Mouse (Mus musculus) forebrain, postnatal 0 days (tissue): Measurements from ENCODE around the gene Ifrd1. TPM values are rescaled to one million over a fixed set of nuclear protein-coding genes. Genes with fewer than 3 reads are reported as not detected.
"Not testable (repeated sequence)": the region's sequence is repeated elsewhere in the genome, so short reads cannot be mapped to it uniquely, and the experiment has no call there.

Source experiments
- ATAC-seq: fragments of 200-750 bp; cut with Nextera tagmentation; 2 replicates; pipeline ENCODE4 v1.8.0; 2017; ENCODE audit warnings: mild to moderate bottlenecking, moderate library complexity
- DNase-seq: peaks from one replicate; pipeline ENCODE4 v3.0.0-alpha.2; 2015
- H3K27ac ChIP-seq: fragments of 300-500 bp; sonication (generic); 2 replicates; pipeline ENCODE4 v1.5.1; 2014; ENCODE audit warnings: low read depth, mild to moderate bottlenecking, antibody characterized with exemption, low read length, moderate library complexity, mixed read lengths
- H3K27me3 ChIP-seq: fragments of 300-500 bp; sonication (generic); 2 replicates; pipeline ENCODE4 v1.6.1; 2014; ENCODE audit warnings: mild to moderate bottlenecking, low read length, mixed read lengths; ENCODE audit not compliant: insufficient read depth
- H3K36me3 ChIP-seq: fragments of 300-500 bp; sonication (generic); 2 replicates; pipeline ENCODE4 v1.6.1; 2014; ENCODE audit warnings: mild to moderate bottlenecking, moderate library complexity; ENCODE audit not compliant: insufficient read depth
- H3K4me1 ChIP-seq: fragments of 300-500 bp; sonication (generic); 2 replicates; pipeline ENCODE4 v1.6.1; 2014; ENCODE audit warnings: antibody characterized with exemption; ENCODE audit not compliant: insufficient read depth
- H3K4me2 ChIP-seq: fragments of 300-500 bp; sonication (generic); 2 replicates; pipeline ENCODE4 v1.6.1; 2014; ENCODE audit warnings: low read depth, mild to moderate bottlenecking, moderate library complexity
- H3K4me3 ChIP-seq: fragments of 300-500 bp; sonication (generic); 2 replicates; pipeline ENCODE4 v1.5.1; 2014; ENCODE audit warnings: low read depth, low read length, mixed read lengths
- H3K9ac ChIP-seq: fragments of 300-500 bp; sonication (generic); 2 replicates; pipeline ENCODE4 v1.6.1; 2014; ENCODE audit warnings: mild to moderate bottlenecking
- H3K9me3 ChIP-seq: fragments of 300-500 bp; sonication (generic); 2 replicates; pipeline ENCODE4 v1.6.1; 2016; ENCODE audit warnings: low read length
- CTCF ChIP-seq: sonication (generic); IDR thresholded peaks from 2 replicates; pipeline ENCODE4 v1.5.1; 2016; ENCODE audit warnings: antibody characterized with exemption, control low read depth, low read depth
- WGBS: fragments of 180-500 bp; shearing (Covaris S2); extraction: QIAGEN DNeasy Blood & Tissue Kit; methylation state at CpG from one replicate; pipeline ENCODE4 v1.1.7; 2014; 5-methylcytosine and 5-hydroxymethylcytosine counted together
- polyA plus RNA-seq: library from polyadenylated mRNA; unstranded; fragments of >200 nt; fragmentation: Nextera tagmentation; extraction: Ambion mirVana; gene quantifications from 2 replicates; pipeline ENCODE4 v1.2.1, GENCODE M21; 2015
- total RNA-seq: library from RNA; depleted of rRNA; stranded (reverse); fragments of >200 nt; gene quantifications from 2 replicates; pipeline ENCODE4 v1.2.3, GENCODE M21; 2014

The Ifrd1 gene
- total and polyA plus RNA-seq, 2 experiments from 2014 or later: 71.3 to 156 TPM

DNA sequence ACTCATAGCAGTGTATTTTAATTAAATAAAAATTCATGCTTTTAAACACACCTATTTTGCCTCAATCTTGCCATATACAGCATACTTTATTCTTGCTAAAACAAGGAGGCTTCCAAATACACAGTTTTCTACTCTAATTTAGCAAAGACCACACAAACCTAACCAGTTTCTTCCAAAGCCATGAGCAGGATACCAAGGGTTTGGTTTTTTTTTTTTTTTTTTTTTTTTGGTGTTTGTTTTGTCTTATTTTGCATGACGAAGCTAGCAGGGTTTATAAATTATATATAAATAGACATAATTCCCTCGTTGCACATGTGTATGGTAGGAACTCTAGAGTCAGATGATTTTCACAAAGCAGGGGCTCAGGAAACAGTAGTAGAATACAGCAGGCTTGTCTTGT, 72.1 kb downstream of the Ifrd1 start:
- Histone ChIP-seq H3K4me2 (no peak overlapping the region), H3K27me3 (no peaks in the 10 kb centered on the region), H3K27ac (no peak overlapping the region), H3K9me3 (no peaks in the 10 kb centered on the region), H3K9ac (no peak overlapping the region), H3K36me3 (no peaks in the 10 kb centered on the region), H3K4me3 (no peak overlapping the region), H3K4me1 (no peaks in the 10 kb centered on the region)
- no peak for TF ChIP-seq CTCF
- ATAC-seq (no peak), DNase-seq (no peak)
- 78% methylated on average over 2 of the region's 2 CpGs for WGBS

- WGBS: 8% methylated on average over 1 of the region's 1 CpGs
- not testable (repeated sequence) for H3K27me3 ChIP-seq, H3K9ac ChIP-seq, H3K4me2 ChIP-seq, DNase-seq, H3K4me3 ChIP-seq, H3K9me3 ChIP-seq, H3K4me1 ChIP-seq, H3K27ac ChIP-seq, H3K36me3 ChIP-seq, ATAC-seq
These were observed 73.1 kb downstream of the Ifrd1 start for GRCm38 (mm10) chr12:40175171-40175570.

GRCm38 (mm10) chr12:40171637-40172036, 76.7 kb downstream of the Ifrd1 start:
- ATAC-seq: no peak
- H3K4me1 ChIP-seq: no peaks in the 10 kb centered on the region
- no peaks in the 10 kb centered on the region for H3K27me3 ChIP-seq
- no peak overlapping the region for H3K9ac ChIP-seq
- no peak overlapping the region for H3K4me3 ChIP-seq
- DNase-seq: no peak
- 87% methylated on average over 2 of the region's 2 CpGs for WGBS
- no peaks in the 10 kb centered on the region for H3K36me3 ChIP-seq
- H3K9me3 ChIP-seq: no peaks in the 10 kb centered on the region
- no peak for TF ChIP-seq CTCF
- no peak overlapping the region for H3K4me2 ChIP-seq
- no peak overlapping the region for H3K27ac ChIP-seq

DNA sequence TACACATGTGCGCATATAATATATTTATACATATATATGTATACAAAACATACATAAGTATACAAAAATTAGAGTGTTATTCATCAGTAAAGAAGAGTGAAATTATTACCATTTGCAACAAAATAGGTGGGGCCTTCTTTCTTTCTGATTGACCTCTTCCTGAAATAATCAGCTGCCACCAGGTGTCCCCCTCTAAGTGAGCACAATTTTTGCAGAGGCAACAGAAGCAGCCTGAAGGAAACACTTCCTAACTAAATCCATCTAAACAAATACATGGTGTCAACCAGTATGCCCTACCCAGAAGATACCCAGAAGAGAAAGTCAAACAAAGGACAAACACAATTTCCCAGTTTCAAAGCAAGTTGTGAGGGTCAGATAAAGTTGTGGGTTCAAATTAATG, 78.6 kb downstream of the Ifrd1 start:
- no peak for ATAC-seq
- no peak for DNase-seq
- Histone ChIP-seq H3K4me1 (no peaks in the 10 kb centered on the region), H3K4me3 (no peak overlapping the region), H3K9me3 (no peaks in the 10 kb centered on the region), H3K36me3 (no peaks in the 10 kb centered on the region), H3K27me3 (no peaks in the 10 kb centered on the region), H3K9ac (no peak overlapping the region), H3K4me2 (no peak overlapping the region), H3K27ac (no peak overlapping the region)
- TF ChIP-seq CTCF: no peak
- WGBS: 100% methylated on average over 1 of the region's 1 CpGs

DNA sequence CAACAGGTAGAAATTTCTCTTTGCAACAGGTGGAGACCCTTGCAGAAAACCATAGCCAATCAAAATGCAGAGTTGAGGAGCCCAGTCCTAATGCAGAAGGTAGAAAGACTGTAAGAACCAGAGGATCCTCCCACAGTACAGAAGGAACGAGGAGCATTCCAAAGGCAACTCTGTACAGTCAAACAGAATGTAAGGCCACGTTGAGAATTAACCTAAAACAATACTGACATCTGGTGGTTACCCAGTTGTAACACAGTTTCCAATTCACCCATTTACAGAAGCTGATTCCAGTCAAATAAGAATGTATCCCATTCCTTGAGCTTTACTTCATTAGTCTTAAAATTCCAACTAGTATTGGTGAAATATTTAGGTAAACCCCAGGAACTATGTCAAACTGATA, 83.7 kb downstream of the Ifrd1 start:
- Histone ChIP-seq H3K9ac (no peak overlapping the region), H3K4me3 (no peak overlapping the region), H3K4me2 (no peak overlapping the region), H3K27ac (no peak overlapping the region), H3K27me3 (no peaks in the 10 kb centered on the region), H3K36me3 (no peaks in the 10 kb centered on the region), H3K9me3 (no peaks in the 10 kb centered on the region), H3K4me1 (no peaks in the 10 kb centered on the region)
- peak; percentile 60 for DNase-seq
- peak; percentile 82 for ATAC-seq
- TF ChIP-seq CTCF: peak; percentile 83
- WGBS: 3% methylated on average over 2 of the region's 2 CpGs

DNA sequence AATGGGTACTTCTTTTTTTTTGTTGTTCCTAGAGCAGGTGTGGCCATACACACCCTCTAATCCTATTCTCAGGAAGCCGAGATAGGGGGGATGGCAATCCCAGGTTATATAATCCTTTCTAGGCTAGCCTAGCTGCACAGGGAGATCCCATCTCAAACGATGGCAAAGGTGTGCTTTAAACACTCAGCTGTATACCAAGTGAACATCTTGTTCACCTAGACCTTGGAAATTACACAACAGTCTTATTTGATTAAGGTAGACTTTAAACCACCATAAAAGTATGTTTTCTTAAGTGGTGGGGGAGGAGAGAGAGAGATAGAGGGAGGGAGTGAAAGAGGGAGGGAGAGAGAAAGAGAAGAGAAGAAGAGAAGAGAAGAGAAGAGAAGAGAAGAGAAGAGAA, 87.5 kb downstream of the Ifrd1 start:
- H3K9ac ChIP-seq: no peak overlapping the region
- no peak for DNase-seq
- no peak for ATAC-seq
- H3K36me3 ChIP-seq: no peaks in the 10 kb centered on the region
- 80% methylated on average over 2 of the region's 2 CpGs for WGBS
- no peak overlapping the region for H3K4me2 ChIP-seq
- TF ChIP-seq CTCF: no peak
- no peaks in the 10 kb centered on the region for H3K4me1 ChIP-seq
- no peak overlapping the region for H3K27ac ChIP-seq
- H3K9me3 ChIP-seq: no peaks in the 10 kb centered on the region
- no peak overlapping the region for H3K4me3 ChIP-seq
- H3K27me3 ChIP-seq: no peaks in the 10 kb centered on the region

DNA sequence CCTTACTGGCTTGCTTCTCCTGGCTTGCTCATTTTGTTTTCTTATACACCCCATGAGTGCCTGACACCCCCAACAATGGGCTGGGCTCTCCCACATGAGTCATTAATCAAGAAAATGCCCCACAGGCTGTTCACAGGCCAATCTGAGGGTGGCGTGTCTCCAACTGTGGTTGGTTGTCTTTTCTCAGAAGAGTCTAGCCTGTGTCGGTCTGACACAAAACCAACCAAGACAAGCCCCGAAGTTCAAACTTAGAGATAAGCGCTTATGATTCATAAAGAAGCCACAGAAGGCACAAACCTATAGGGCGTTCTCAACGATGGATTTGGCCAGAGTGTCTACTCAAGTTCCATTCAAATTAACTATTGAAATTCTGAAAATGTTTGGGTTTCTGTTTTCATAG, 94.1 kb downstream of the Ifrd1 start:
- WGBS: 93% methylated on average over 6 of the region's 6 CpGs
- Histone ChIP-seq H3K4me3 (no peak overlapping the region), H3K27me3 (no peaks in the 10 kb centered on the region), H3K36me3 (no peaks in the 10 kb centered on the region), H3K9me3 (no peaks in the 10 kb centered on the region), H3K4me2 (no peak overlapping the region), H3K4me1 (no peaks in the 10 kb centered on the region), H3K9ac (no peak overlapping the region), H3K27ac (no peak overlapping the region)
- DNase-seq (no peak), ATAC-seq (no peak)
- TF ChIP-seq CTCF: no peak
